Mouse (Mus musculus) thymus, adult 2 months (tissue): ENCODE data around the gene Erc1. TPM values are rescaled to one million over a fixed set of nuclear protein-coding genes. Genes with fewer than 3 reads are reported as not detected.

Source experiments
- DNase-seq: peaks from one replicate; pipeline ENCODE4 v3.0.0; 2021
- H3K27ac ChIP-seq: fragments of 200-500 bp; 2 replicates; pipeline ENCODE4 v1.5.1; 2012; ENCODE audit warnings: low read length, control low read depth; ENCODE audit not compliant: control insufficient read depth, insufficient read depth
- H3K27me3 ChIP-seq: fragments of 200-500 bp; 2 replicates; pipeline ENCODE4 v1.6.1; 2012; ENCODE audit warnings: mild to moderate bottlenecking, low read length, moderate library complexity, mixed read lengths; ENCODE audit not compliant: control insufficient read depth, insufficient read depth
- H3K36me3 ChIP-seq: fragments of 200-500 bp; 2 replicates; pipeline ENCODE4 v1.6.1; 2012; ENCODE audit warnings: mild to moderate bottlenecking, low read length, moderate library complexity; ENCODE audit not compliant: control insufficient read depth, insufficient read depth
- H3K4me1 ChIP-seq: fragments of 200-500 bp; replicated peaks from 2 replicates; pipeline ENCODE4 v1.6.1; 2012; ENCODE audit warnings: low read length; ENCODE audit not compliant: control insufficient read depth, insufficient read depth
- H3K4me3 ChIP-seq: fragments of 200-500 bp; 2 replicates; pipeline ENCODE4 v1.5.1; 2012; ENCODE audit warnings: mild to moderate bottlenecking, low read length, control low read depth, moderate library complexity; ENCODE audit not compliant: control insufficient read depth, insufficient read depth
- CTCF ChIP-seq: fragments of 200-500 bp; IDR thresholded peaks from 2 replicates; pipeline ENCODE4 v1.5.1; 2012; ENCODE audit warnings: mild to moderate bottlenecking, control low read depth, low read length, moderate library complexity, borderline replicate concordance; ENCODE audit not compliant: control insufficient read depth, poor library complexity, insufficient read depth; ENCODE audit errors: extremely low read depth
- POLR2A ChIP-seq: fragments of 200-500 bp; IDR thresholded peaks from 2 replicates; pipeline ENCODE4 v1.6.1; 2012; ENCODE audit warnings: mild to moderate bottlenecking, low read length, control low read depth, moderate library complexity; ENCODE audit not compliant: control insufficient read depth, poor library complexity, insufficient read depth; ENCODE audit errors: extremely low read depth
- WGBS: fragments of 180-500 bp; shearing (Covaris S2); methylation state at CpG from one replicate; pipeline ENCODE4 v1.1.7; 2018; 5-methylcytosine and 5-hydroxymethylcytosine counted together
- polyA plus RNA-seq: library from polyadenylated mRNA; depleted of rRNA; stranded (reverse); fragments of >200 nt; gene quantifications from 2 replicates; pipeline ENCODE4 v1.2.3, GENCODE M21; 2012; rRNA removed

Gene Erc1
- polyA plus RNA-seq, 1 experiment, result 8.5 TPM

DNA sequence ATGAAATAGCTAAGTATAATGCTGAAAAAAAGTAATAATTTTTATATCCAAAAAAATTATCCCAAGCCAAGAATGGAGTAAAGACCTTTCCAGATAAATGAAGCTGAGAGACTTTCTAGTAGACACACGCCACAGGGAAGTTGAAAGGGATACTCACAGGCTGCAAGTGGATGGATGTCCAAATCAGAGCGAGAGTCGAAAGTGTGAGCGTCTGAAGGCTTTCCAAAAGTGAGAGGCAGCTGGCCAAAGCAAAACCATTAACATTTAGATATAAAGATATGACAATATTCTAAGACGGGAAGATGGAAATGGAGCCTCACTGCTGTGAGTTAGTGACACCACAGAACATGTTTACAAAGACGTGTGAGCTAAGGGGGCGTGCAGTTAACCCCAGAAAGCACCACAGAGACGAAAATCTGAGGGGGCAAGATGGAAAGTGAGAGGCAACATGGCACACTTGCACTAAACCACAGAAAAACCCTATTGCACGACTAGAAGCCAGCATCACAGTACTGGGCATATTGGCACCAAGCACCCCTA is 314.7 kb downstream of the Erc1 start:
- WGBS, result 82% methylated on average over 9 of the region's 9 CpGs
- DNase-seq, result no peak
- TF ChIP-seq POLR2A (no peak), CTCF (no peak)
- Histone ChIP-seq H3K27ac (no peak overlapping the region), H3K4me1 (no peaks in the 10 kb centered on the region), H3K4me3 (no peak overlapping the region), H3K36me3 (no peaks in the 10 kb centered on the region), H3K27me3 (no peaks in the 10 kb centered on the region)

- H3K27me3 ChIP-seq, result no peaks in the 10 kb centered on the region
- WGBS, result 65% methylated on average over 3 of the region's 3 CpGs
- DNase-seq, result no peak
- no peak overlapping the region for H3K4me3 ChIP-seq
- H3K4me1 ChIP-seq, result peaks cover 6% of the 10 kb centered on the region
- H3K27ac ChIP-seq, result no peak overlapping the region
- TF ChIP-seq CTCF, result no peak
- no peak for TF ChIP-seq POLR2A
- no peaks in the 10 kb centered on the region for H3K36me3 ChIP-seq
Measured at GRCm38 (mm10) chr6:119529659-119530058, 318.3 kb downstream of the Erc1 start.

DNA sequence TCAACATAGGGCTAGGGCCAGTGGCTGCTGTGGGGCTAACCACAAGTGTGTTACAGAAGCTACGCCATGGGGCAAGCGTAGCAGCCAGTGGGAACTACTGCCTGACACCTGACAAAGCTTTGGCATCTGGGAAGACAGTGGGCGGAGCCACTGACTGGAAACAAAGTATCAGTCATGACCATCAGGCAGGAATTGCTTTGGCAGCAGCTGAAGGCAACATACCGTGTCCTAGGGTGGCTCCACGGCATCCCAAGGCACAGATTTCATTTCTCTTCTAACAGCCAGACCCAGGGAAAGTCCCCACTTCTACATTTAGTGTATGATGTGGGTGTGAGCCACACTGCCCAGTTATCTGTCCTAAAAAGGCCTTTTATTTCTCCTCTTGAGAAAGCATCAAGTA is 321.5 kb downstream of the Erc1 start:
- Histone ChIP-seq H3K27ac (no peak overlapping the region), H3K36me3 (no peaks in the 10 kb centered on the region), H3K4me1 (peaks cover 26% of the 10 kb centered on the region), H3K4me3 (no peak overlapping the region), H3K27me3 (no peaks in the 10 kb centered on the region)
- 83% methylated on average over 5 of the region's 5 CpGs for WGBS
- no peak for TF ChIP-seq POLR2A
- no peak for TF ChIP-seq CTCF
- DNase-seq, result no peak

GRCm38 (mm10) chr6:119521931-119522391 is 326.0 kb downstream of the Erc1 start:
- H3K36me3 ChIP-seq, result no peaks in the 10 kb centered on the region
- no peak overlapping the region for H3K4me3 ChIP-seq
- peaks cover 30% of the 10 kb centered on the region for H3K4me1 ChIP-seq
- no peaks in the 10 kb centered on the region for H3K27me3 ChIP-seq
- TF ChIP-seq CTCF (no peak), POLR2A (no peak)
- 0% methylated on average over 3 of the region's 3 CpGs for WGBS
- DNase-seq, result peak; percentile 57
- no peak overlapping the region for H3K27ac ChIP-seq

DNA sequence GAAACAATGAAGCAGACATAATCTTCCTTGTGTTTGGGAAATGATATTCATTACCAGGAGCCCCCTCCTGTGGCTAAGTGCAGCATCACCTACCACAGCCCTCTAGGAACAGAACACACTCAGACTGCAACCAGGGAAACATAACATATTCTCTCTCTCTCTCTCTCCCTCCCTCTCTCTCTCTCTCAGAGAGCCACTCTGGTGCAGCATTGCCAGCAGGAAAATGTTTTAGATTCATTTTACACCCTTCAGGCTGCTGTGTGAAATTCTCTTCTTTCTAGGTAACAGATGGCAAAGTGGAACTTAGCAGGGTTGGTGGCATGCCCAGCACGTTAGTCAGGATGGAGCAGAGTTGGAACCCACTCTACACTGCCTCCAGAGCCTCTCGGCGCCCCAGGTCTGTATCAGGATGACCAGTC is 326.5 kb downstream of the Erc1 start:
- DNase-seq, result peak; percentile 39
- H3K27ac ChIP-seq, result no peak overlapping the region
- no peaks in the 10 kb centered on the region for H3K27me3 ChIP-seq
- H3K4me3 ChIP-seq, result no peak overlapping the region
- no peaks in the 10 kb centered on the region for H3K36me3 ChIP-seq
- 9% methylated on average over 3 of the region's 3 CpGs for WGBS
- no peak for TF ChIP-seq POLR2A
- TF ChIP-seq CTCF, result no peak
- H3K4me1 ChIP-seq, result peaks cover 29% of the 10 kb centered on the region

Other genes with a start within 250 kb of the Erc1 start
- 74.1 and 74.5 TPM in 2 replicates for gene Rad52, start 54.5 kb upstream of the Erc1 start, polyA plus RNA-seq
- gene Wnk1, start 190.5 kb upstream of the Erc1 start, polyA plus RNA-seq, result 180 and 194 TPM in 2 replicates
- gene Ninj2, start 245.2 kb upstream of the Erc1 start, polyA plus RNA-seq, result 0.26 and 0.33 TPM in 2 replicates